Mouse (Mus musculus): ENCODE results near the gene Cdc42bpg. TPM values are rescaled to one million over a fixed set of nuclear protein-coding genes. Genes with fewer than 3 reads are reported as not detected.
A peak's percentile ranks its signal among the peaks of the same experiment; 100 is the strongest.

Gene Cdc42bpg
- 0.33 and 0.38 TPM in 2 replicates for polyA plus RNA-seq (2016; fragmentation: Nextera tagmentation; extraction: Ambion mirVana)

- WGBS = 3% methylated on average over 37 of the region's 38 CpGs
- H3K27me3 ChIP-seq (ENCODE audit: insufficient read depth, poor library complexity, severe bottlenecking) = peaks cover 9% of the 10 kb centered on the region; the same call in 1 of the 2 replicates
- peak; percentile 94 for DNase-seq (ENCODE audit: low spot score)
- peak within 1 kb of the TSS; percentile 94 for H3K27ac ChIP-seq
- peak within 1 kb of the TSS; percentile 82 for H3K4me3 ChIP-seq
- peaks cover 18% of the 10 kb centered on the region; the same call in 1 of the 2 replicates for H3K36me3 ChIP-seq
- peaks cover 53% of the 10 kb centered on the region for H3K4me1 ChIP-seq
- no peaks in the 10 kb centered on the region for H3K9me3 ChIP-seq
Measured at GRCm38 (mm10) chr19:6306137-6306551, at the start of gene Cdc42bpg. Gene Cdc42bpg, plus strand, starts transcription at chr19:6306456.

DNA sequence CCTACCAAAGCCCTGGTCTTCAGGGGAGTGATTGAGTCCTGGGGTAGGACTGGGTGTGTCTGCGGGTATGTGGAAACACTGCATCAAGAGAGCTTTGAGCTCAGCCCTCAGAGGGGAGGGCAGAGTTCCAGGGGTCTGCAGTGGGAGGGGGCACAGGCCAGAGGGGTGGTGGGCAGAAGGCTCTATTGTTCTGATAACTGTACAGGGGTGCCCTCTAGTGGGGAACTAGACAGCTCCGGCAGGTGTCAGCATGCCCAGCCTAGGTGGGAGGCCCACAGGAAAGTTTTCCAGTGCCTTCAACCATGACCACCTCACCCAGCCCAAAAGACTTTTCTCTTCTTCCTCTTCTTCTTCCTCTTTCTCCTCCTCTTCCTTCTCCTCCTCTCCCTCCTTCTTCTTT, 45.8 kb upstream of the Cdc42bpg start:
- WGBS = 82% methylated on average over 2 of the region's 2 CpGs
- Histone ChIP-seq H3K27me3 (ENCODE audit: insufficient read depth, poor library complexity, severe bottlenecking) (no peaks in the 10 kb centered on the region), H3K9me3 (no peaks in the 10 kb centered on the region), H3K27ac (no peak overlapping the region), H3K4me1 (no peaks in the 10 kb centered on the region), H3K4me3 (no peak overlapping the region), H3K36me3 (peaks cover 72% of the 10 kb centered on the region)
- DNase-seq (ENCODE audit: low spot score) = no peak

GRCm38 (mm10) chr19:6260946-6261345, 45.3 kb upstream of the Cdc42bpg start:
- H3K36me3 ChIP-seq = peaks cover 66% of the 10 kb centered on the region
- H3K9me3 ChIP-seq = no peaks in the 10 kb centered on the region
- H3K27ac ChIP-seq = no peak overlapping the region
- H3K27me3 ChIP-seq (ENCODE audit: insufficient read depth, poor library complexity, severe bottlenecking) = no peaks in the 10 kb centered on the region
- no peak overlapping the region for H3K4me3 ChIP-seq
- no peaks in the 10 kb centered on the region for H3K4me1 ChIP-seq
- WGBS = 74% methylated on average over 4 of the region's 4 CpGs
- no peak for DNase-seq (ENCODE audit: low spot score)

GRCm38 (mm10) chr19:6261379-6261778, 44.9 kb upstream of the Cdc42bpg start:
- WGBS = 89% methylated on average over 14 of the region's 14 CpGs
- H3K36me3 ChIP-seq = peaks cover 62% of the 10 kb centered on the region

GRCm38 (mm10) chr19:6262222-6262621, 44.0 kb upstream of the Cdc42bpg start:
- Histone ChIP-seq H3K4me1 (no peaks in the 10 kb centered on the region), H3K9me3 (no peaks in the 10 kb centered on the region), H3K27ac (no peak overlapping the region), H3K4me3 (no peak overlapping the region), H3K36me3 (peaks cover 54% of the 10 kb centered on the region), H3K27me3 (ENCODE audit: insufficient read depth, poor library complexity, severe bottlenecking) (no peaks in the 10 kb centered on the region)
- DNase-seq (ENCODE audit: low spot score) = no peak
- 58% methylated on average over 7 of the region's 7 CpGs for WGBS

More at GRCm38 (mm10) chr19:6261379-6261778, 44.9 kb upstream of the Cdc42bpg start:
- Histone ChIP-seq H3K4me3 (no peak overlapping the region), H3K27me3 (ENCODE audit: insufficient read depth, poor library complexity, severe bottlenecking) (no peaks in the 10 kb centered on the region), H3K27ac (no peak overlapping the region), H3K9me3 (no peaks in the 10 kb centered on the region), H3K4me1 (no peaks in the 10 kb centered on the region)
- DNase-seq (ENCODE audit: low spot score) = no peak

GRCm38 (mm10) chr19:6262839-6263433, 43.3 kb upstream of the Cdc42bpg start:
- no peak for DNase-seq (ENCODE audit: low spot score)
- H3K27ac ChIP-seq = no peak overlapping the region
- H3K36me3 ChIP-seq = peaks cover 46% of the 10 kb centered on the region
- H3K4me1 ChIP-seq = no peaks in the 10 kb centered on the region
- WGBS = 85% methylated on average over 8 of the region's 8 CpGs
- no peaks in the 10 kb centered on the region for H3K9me3 ChIP-seq
- no peaks in the 10 kb centered on the region for H3K27me3 ChIP-seq (ENCODE audit: insufficient read depth, poor library complexity, severe bottlenecking)
- peak overlapping the region; percentile 6; the same call in 1 of the 2 replicates for H3K4me3 ChIP-seq

GRCm38 (mm10) chr19:6264200-6264599, 42.1 kb upstream of the Cdc42bpg start:
- H3K27ac ChIP-seq = no peak overlapping the region
- H3K36me3 ChIP-seq = peaks cover 34% of the 10 kb centered on the region
- H3K9me3 ChIP-seq = no peaks in the 10 kb centered on the region
- H3K4me1 ChIP-seq = 0 out of 2 replicates have a peak, but pooled peaks cover 2% of the 10 kb centered on the region
- H3K27me3 ChIP-seq (ENCODE audit: insufficient read depth, poor library complexity, severe bottlenecking) = no peaks in the 10 kb centered on the region
- 72% methylated on average over 9 of the region's 9 CpGs for WGBS
- no peak for DNase-seq (ENCODE audit: low spot score)
- H3K4me3 ChIP-seq = no peak overlapping the region

GRCm38 (mm10) chr19:6264945-6265344, 41.3 kb upstream of the Cdc42bpg start:
- H3K4me1 ChIP-seq = 0 out of 2 replicates have a peak, but pooled peaks cover 2% of the 10 kb centered on the region
- H3K9me3 ChIP-seq = no peaks in the 10 kb centered on the region
- no peak for DNase-seq (ENCODE audit: low spot score)
- no peak overlapping the region for H3K27ac ChIP-seq
- H3K36me3 ChIP-seq = peaks cover 28% of the 10 kb centered on the region
- whole genome bisulfite sequencing = 82% methylated on average over 8 of the region's 8 CpGs
- no peak overlapping the region for H3K4me3 ChIP-seq
- H3K27me3 ChIP-seq (ENCODE audit: insufficient read depth, poor library complexity, severe bottlenecking) = no peaks in the 10 kb centered on the region

DNA sequence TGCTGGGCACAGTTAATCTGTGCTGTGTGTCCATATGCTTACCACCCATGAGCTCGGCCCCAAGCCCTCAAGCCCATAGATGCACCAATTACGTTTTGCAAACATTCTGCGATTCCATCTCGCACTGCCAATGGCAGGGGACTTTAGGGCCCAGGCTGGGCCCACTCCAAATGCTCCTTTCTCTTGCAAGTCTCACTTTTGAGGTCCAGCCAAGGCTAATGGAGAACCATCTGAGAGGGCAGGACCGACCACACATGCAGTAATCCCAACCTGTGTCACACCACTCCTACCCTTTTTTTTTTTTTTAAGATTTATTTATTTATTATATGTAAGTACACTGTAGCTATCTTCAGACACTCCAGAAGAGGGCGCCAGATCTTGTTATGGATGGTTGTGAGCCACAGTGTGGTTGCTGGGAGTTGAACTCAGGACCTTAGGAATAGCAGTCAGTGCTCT, 40.5 kb upstream of the Cdc42bpg start:
- H3K27ac ChIP-seq = no peak overlapping the region
- H3K27me3 ChIP-seq (ENCODE audit: insufficient read depth, poor library complexity, severe bottlenecking) = no peaks in the 10 kb centered on the region
- 61% methylated on average over 6 of the region's 6 CpGs for WGBS

GRCm38 (mm10) chr19:6267306-6268169, 38.7 kb upstream of the Cdc42bpg start:
- H3K4me3 ChIP-seq = no peak overlapping the region
- H3K27me3 ChIP-seq (ENCODE audit: insufficient read depth, poor library complexity, severe bottlenecking) = no peaks in the 10 kb centered on the region
- DNase-seq (ENCODE audit: low spot score) = no peak
- WGBS = 66% methylated on average over 11 of the region's 11 CpGs
- peaks cover 2% of the 10 kb centered on the region for H3K36me3 ChIP-seq
- no peak overlapping the region for H3K27ac ChIP-seq
- H3K9me3 ChIP-seq = no peaks in the 10 kb centered on the region
- H3K4me1 ChIP-seq = peaks cover 7% of the 10 kb centered on the region

More for the DNA sequence above, 40.5 kb upstream of the Cdc42bpg start:
- H3K4me3 ChIP-seq = no peak overlapping the region
- no peaks in the 10 kb centered on the region for H3K9me3 ChIP-seq
- no peak for DNase-seq (ENCODE audit: low spot score)
- H3K36me3 ChIP-seq = peaks cover 20% of the 10 kb centered on the region
- peaks cover 3% of the 10 kb centered on the region for H3K4me1 ChIP-seq

DNA sequence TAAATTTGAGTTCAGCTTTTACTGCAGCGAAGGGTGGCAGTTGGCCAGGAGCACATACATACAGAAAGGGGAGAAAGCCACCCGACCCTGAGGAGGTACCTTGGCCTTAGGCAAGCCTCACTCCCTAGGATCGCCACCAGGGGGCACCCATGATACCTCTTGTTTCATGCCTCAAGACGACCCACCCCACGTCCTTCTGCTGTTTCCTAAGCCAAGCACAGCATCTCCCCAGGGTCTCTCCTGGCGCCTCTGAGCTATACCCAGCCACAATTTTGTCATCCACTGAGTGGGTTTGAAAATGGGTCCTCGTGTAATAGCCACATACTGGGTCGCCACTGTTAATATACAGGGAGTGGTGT, 38.1 kb upstream of the Cdc42bpg start:
- no peaks in the 10 kb centered on the region for H3K9me3 ChIP-seq
- 13% methylated on average over 8 of the region's 8 CpGs for WGBS
- no peak overlapping the region for H3K27ac ChIP-seq
- no peaks in the 10 kb centered on the region for H3K27me3 ChIP-seq (ENCODE audit: insufficient read depth, poor library complexity, severe bottlenecking)
- DNase-seq (ENCODE audit: low spot score) = peak; percentile 94
- peaks cover 7% of the 10 kb centered on the region for H3K4me1 ChIP-seq
- no peaks in the 10 kb centered on the region for H3K36me3 ChIP-seq
- H3K4me3 ChIP-seq = no peak overlapping the region

DNA sequence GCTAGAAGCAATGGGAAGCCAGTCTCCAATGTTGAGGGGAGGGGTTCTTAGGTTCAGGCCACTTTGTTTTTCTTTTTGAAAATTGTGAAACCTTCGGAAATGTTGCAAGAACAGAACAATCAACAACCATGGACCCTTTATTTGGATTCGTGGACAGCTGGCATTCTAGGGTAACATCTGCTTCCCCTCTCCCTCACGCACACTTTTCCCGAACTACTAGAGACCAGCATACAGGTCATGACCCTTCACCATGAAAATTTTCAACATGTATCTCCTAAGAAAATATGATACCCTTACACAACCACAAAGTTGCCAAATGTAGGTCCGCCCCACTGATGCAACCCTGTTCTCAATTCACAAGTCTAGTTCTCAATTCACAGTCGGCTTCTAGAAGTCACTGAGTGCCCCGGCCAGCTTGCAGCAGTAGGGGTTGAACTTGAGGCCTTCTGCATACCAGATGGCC, 37.6 kb upstream of the Cdc42bpg start:
- Histone ChIP-seq H3K27me3 (ENCODE audit: insufficient read depth, poor library complexity, severe bottlenecking) (no peaks in the 10 kb centered on the region), H3K9me3 (no peaks in the 10 kb centered on the region), H3K36me3 (no peaks in the 10 kb centered on the region), H3K4me3 (no peak overlapping the region), H3K4me1 (peaks cover 7% of the 10 kb centered on the region), H3K27ac (no peak overlapping the region)
- WGBS = 78% methylated on average over 7 of the region's 7 CpGs
- no peak for DNase-seq (ENCODE audit: low spot score)

Measured in heart, embryonic 10.5 days (tissue).